Mouse (Mus musculus): ENCODE data around the gene Hmx3. TPM values are rescaled to one million over a fixed set of nuclear protein-coding genes. Genes with fewer than 3 reads are reported as not detected.

Gene Hmx3
- not detected in 2 replicates for polyA plus RNA-seq (2016; fragmentation: Nextera tagmentation; extraction: Ambion mirVana)

DNA sequence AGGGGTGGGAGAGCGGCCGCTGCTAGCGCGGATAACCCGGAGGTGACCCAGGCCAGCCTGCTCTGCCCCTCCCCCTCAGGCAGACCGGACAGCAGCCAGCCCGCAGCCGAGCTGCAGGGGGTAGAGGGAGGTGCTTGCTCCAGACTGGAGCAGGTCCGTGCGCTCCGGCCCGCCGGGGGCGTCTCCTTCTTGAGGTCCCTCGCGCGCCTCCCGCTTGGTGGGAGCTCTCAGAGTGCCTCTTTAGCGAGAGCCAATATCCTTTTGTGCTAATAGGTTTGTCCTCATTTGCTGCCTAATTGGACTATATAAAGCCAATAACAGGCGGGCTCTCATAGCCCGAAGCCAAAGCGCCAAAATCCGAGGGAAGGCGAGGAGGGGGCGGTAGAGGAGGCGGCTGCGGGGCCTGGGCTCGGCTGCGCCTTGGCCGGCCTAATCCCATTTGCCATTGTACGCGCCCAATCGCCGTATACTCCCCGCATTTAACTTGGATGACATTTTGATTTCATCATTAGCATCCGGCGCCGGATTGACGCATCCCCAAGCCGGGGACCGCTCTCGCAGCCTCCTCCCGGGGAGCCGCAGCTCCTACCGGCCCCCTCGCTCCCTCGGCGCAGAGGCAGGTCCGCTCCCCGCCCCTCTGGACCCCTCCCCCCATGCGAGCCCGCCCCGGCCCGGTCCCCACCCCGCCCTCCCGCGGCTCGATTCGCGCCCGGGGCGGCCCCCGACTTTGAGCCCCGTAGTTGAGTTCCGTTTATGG is at the start of gene Hmx3:
Gene Hmx3 (plus strand): TSS at position 753 of the 757 bp plus-strand sequence.
- peak within 1 kb of the TSS; percentile 76 for H3K27ac ChIP-seq (replicated peaks)
- H3K4me3 ChIP-seq, result peak within 1 kb of the TSS; percentile 63
- peak; percentile 80 for DNase-seq (ENCODE audit: low spot score)
- H3K9me3 ChIP-seq (replicated peaks), result no peaks in the 10 kb centered on the region
- WGBS, result under 1% methylated on average over 65 of the region's 65 CpGs
- no peaks in the 10 kb centered on the region for H3K36me3 ChIP-seq
- H3K27me3 ChIP-seq (ENCODE audit: low read depth, poor library complexity, severe bottlenecking), result peaks cover 100% of the 10 kb centered on the region
- H3K4me1 ChIP-seq, result peaks cover 42% of the 10 kb centered on the region

DNA sequence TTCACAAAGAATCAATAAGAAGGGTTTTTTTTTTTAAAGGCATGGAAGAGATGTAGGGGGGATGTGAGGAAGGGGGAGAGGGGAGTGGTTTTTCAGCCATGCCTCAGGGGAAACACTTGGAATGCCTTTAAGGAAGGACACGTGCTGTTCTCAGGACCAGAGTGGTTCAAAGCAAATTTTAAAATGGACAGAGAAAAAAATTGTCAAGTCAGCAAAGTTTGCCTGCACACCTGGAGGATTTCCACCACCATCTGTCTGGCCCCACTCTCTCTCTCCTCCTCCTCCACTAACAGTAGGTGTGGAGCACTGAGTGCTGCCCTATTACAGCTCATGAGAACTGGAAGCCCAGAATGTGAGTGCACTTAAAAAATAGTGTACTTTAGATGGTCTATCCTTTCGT is 38.9 kb upstream of the Hmx3 start:
- H3K4me1 ChIP-seq, result no peaks in the 10 kb centered on the region
- no peak overlapping the region for H3K4me3 ChIP-seq
- 79% methylated on average over 2 of the region's 2 CpGs for WGBS
- no peaks in the 10 kb centered on the region for H3K9me3 ChIP-seq (replicated peaks)
- no peak overlapping the region for H3K27ac ChIP-seq (replicated peaks)
- H3K27me3 ChIP-seq (ENCODE audit: low read depth, poor library complexity, severe bottlenecking), result no peaks in the 10 kb centered on the region
- no peak for DNase-seq (ENCODE audit: low spot score)
- H3K36me3 ChIP-seq, result no peaks in the 10 kb centered on the region

DNA sequence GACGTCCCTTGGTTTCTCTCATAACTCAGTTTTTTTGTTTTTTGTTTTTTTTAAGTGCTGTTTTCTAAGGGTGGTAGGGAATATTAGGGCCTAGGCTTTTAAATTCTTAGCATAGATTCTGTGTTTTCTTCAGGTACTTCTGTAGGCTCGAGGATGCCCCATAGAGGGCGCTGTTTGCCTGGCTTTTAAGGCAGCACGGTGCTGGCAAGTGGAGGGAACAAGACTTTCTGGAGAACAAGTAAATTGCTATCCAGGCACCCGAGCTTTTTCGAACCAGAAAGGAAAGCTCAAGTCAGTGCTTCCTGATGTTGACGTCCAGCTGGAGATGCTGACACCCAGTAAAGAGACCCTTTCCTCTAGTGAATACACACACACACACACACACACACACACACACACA is 2.7 kb upstream of the Hmx3 start:
- 0% methylated on average over 7 of the region's 7 CpGs for WGBS
- Histone ChIP-seq H3K36me3 (no peaks in the 10 kb centered on the region), H3K27ac (replicated peaks) (no peak overlapping the region), H3K4me3 (no peak overlapping the region), H3K27me3 (ENCODE audit: low read depth, poor library complexity, severe bottlenecking) (peaks cover 86% of the 10 kb centered on the region), H3K4me1 (peaks cover 42% of the 10 kb centered on the region), H3K9me3 (replicated peaks) (no peaks in the 10 kb centered on the region)
- DNase-seq (ENCODE audit: low spot score), result peak; percentile 86

DNA sequence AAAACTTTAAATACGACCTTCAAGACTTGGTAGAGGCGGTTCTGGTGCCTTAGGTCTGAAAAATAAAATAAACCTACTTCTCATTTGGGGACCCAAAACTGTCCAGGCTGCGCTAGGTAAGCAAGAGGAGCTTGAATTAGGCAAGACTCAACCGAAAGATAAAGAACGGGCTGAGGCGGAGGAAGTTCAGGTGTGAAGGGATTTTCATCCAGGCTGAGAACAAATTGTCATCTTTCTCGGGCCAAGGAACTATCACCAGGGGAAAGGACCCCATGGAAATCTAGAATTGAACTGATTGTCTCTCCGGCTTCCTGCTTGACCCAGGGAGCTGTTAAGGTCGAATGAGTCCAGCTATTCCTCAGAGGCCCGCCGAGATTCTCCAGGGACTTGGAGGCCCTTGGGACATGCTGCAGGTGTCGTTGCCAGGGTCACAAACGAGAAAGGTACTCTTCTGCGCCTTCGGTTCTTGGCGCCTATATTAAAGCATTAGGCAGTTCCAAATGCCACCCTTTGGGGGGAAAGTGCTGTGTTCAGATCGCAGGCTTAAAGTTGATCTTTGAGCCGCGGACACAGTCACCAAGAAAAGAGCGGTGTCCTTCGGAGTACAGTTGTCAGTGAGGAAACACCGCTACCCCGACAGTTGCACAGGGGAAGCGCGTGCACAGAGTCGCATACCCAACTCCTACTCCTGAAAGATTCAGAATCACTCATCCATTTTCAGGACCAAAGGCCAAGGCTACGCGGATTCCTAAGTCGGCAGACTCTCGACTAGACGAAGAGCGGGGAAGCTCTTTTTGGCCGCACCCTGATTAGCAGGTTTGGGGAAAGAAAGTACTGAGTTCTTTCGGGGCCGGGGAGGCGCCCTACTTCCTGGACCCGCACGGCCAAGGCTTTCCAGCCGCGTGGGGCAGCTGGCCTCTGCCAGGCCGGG is 1.2 kb upstream of the Hmx3 start:
- 1% methylated on average over 41 of the region's 41 CpGs for WGBS
- no peak for DNase-seq (ENCODE audit: low spot score)
- peaks cover 99% of the 10 kb centered on the region for H3K27me3 ChIP-seq (ENCODE audit: low read depth, poor library complexity, severe bottlenecking)
- H3K4me3 ChIP-seq, result peak overlapping the region; percentile 63
- 0 out of 2 replicates have a peak overlapping the region, but pooled peaks have one; percentile 43 for H3K27ac ChIP-seq (replicated peaks)
- H3K9me3 ChIP-seq (replicated peaks), result no peaks in the 10 kb centered on the region
- peaks cover 42% of the 10 kb centered on the region for H3K4me1 ChIP-seq
- no peaks in the 10 kb centered on the region for H3K36me3 ChIP-seq

DNA sequence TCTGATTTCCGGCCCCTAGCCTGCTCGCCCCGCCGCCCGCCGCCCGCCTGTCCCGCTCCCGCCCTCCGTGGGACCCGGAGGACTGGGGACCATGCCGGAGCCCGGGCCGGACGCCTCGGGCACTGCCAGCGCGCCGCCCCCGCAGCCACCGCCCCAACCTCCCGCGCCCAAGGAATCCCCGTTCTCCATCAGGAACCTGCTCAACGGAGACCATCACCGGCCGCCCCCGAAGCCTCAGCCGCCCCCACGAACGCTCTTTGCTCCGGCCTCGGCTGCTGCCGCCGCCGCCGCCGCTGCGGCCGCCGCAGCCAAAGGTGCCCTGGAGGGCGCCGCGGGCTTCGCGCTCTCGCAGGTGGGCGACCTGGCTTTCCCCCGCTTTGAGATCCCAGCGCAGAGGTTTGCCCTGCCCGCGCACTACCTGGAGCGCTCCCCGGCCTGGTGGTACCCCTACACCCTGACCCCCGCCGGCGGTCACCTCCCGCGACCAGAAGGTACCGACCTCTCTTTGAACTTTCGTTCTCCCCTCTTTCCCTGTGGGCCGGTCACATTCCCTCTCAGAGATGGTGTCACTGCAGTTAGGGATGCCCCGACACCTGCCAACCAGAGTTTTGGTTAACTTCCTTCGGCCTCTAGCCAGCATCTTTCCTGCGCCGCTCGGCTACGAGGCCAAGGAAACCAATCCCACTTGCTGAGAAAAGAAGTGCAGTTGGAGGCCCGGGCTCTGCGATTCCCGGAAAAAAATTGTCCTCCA is 380 bp downstream of the Hmx3 start:
- Histone ChIP-seq H3K4me1 (peaks cover 42% of the 10 kb centered on the region), H3K9me3 (replicated peaks) (no peaks in the 10 kb centered on the region), H3K36me3 (no peaks in the 10 kb centered on the region), H3K4me3 (peak overlapping the region; percentile 63), H3K27ac (replicated peaks) (peak overlapping the region; percentile 76), H3K27me3 (ENCODE audit: low read depth, poor library complexity, severe bottlenecking) (peaks cover 100% of the 10 kb centered on the region)
- peak; percentile 67 for DNase-seq (ENCODE audit: low spot score)
- WGBS, result under 1% methylated on average over 67 of the region's 71 CpGs

DNA sequence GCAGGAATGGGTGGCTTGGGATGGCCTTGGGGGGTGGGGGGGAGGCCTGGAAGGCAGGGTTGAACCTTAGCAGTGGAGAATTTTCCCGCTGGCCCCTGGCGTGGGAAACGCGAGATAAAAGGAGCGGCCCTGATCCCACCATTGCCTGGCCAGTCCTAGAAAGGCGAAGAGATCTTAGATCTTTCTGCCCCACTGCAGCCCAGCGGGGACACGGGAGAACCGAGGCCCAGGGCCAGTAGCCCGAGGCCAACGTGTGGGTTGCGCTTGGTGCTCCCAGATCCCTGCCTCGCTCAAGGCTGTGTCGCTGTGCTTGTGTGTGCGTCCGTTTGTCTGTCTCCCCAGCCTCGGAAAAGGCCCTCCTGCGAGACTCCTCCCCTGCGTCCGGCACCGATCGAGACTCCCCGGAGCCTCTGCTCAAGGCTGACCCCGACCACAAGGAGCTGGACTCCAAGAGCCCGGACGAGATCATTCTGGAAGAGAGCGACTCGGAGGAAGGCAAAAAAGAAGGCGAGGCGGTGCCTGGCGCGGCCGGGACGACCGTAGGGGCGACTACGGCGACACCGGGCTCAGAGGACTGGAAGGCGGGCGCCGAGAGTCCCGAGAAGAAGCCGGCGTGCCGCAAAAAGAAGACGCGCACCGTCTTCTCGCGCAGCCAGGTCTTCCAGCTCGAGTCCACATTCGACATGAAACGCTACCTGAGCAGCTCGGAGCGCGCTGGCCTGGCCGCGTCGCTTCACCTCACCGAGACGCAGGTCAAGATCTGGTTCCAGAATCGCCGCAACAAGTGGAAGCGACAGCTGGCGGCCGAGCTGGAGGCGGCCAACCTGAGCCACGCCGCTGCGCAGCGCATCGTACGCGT is 1.2 kb downstream of the Hmx3 start:
- DNase-seq (ENCODE audit: low spot score), result peak; percentile 76
- WGBS, result under 1% methylated on average over 75 of the region's 75 CpGs
- Histone ChIP-seq H3K36me3 (no peaks in the 10 kb centered on the region), H3K4me1 (peaks cover 42% of the 10 kb centered on the region), H3K27me3 (ENCODE audit: low read depth, poor library complexity, severe bottlenecking) (peaks cover 100% of the 10 kb centered on the region), H3K9me3 (replicated peaks) (no peaks in the 10 kb centered on the region), H3K4me3 (peak overlapping the region; percentile 63), H3K27ac (replicated peaks) (no peak overlapping the region; the same call in 1 of the 2 replicates)

DNA sequence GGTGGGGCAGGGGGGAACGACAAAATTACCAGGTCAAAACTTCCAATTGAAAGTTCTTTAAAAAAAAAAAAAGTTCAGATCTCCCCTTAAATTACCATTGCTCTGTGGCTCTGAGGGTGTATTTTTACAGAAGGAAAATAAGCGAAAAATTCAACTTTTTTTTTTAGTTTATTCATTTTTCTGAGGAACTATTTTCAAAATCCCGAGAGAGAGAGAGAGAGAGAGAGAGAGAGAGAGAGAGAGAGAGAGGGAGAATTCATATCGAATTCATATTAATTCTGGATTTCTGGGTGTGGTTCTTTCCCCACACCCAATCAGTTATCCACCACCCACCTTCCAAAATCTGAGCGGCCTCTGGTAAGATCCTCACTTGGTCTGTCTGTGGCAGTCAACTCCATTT is 2.2 kb downstream of the Hmx3 start:
- Histone ChIP-seq H3K9me3 (replicated peaks) (no peaks in the 10 kb centered on the region), H3K4me3 (no peak overlapping the region), H3K27me3 (ENCODE audit: low read depth, poor library complexity, severe bottlenecking) (peaks cover 100% of the 10 kb centered on the region), H3K36me3 (no peaks in the 10 kb centered on the region), H3K27ac (replicated peaks) (no peak overlapping the region), H3K4me1 (peaks cover 42% of the 10 kb centered on the region)
- no peak for DNase-seq (ENCODE audit: low spot score)
- 3% methylated on average over 5 of the region's 5 CpGs for WGBS

DNA sequence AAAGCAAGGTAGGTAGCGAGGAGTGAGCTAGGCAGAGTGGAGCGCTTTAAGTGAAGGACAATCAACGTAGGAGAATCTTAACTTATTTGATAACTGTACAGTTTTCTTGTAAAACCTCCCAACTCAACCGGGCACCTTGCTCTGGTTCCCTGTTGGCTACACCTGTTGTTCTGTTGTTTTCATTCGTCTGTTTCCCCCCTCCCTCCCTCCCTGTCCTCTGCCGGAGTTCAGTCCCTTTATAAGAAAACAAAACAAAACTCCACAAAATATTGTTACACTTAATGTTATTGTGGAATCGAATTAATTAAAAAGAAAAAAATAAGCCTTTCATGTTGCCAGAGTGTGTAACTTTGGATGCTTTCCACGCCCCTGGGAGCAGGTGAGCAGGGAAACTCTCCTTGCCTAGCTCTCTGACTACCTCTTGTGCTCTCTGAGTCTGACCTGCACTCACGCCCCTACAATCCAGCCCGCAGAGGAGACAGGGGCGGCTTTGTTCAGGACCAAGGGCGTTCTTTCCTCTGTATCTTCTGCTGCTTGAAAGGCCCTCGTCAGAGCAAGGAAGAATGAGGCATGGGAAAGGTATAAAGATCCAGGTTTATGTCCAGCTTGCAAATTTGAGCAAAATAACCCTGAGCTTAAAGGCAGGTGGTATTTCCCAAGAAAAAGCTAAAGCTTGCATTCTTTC is 3.2 kb downstream of the Hmx3 start:
- H3K27ac ChIP-seq (replicated peaks), result no peak overlapping the region
- H3K9me3 ChIP-seq (replicated peaks), result no peaks in the 10 kb centered on the region
- peak; percentile 31 for DNase-seq (ENCODE audit: low spot score)
- H3K4me1 ChIP-seq, result peaks cover 36% of the 10 kb centered on the region
- H3K27me3 ChIP-seq (ENCODE audit: low read depth, poor library complexity, severe bottlenecking), result peaks cover 100% of the 10 kb centered on the region
- H3K36me3 ChIP-seq, result no peaks in the 10 kb centered on the region
- H3K4me3 ChIP-seq, result no peak overlapping the region
- WGBS, result under 1% methylated on average over 13 of the region's 13 CpGs

DNA sequence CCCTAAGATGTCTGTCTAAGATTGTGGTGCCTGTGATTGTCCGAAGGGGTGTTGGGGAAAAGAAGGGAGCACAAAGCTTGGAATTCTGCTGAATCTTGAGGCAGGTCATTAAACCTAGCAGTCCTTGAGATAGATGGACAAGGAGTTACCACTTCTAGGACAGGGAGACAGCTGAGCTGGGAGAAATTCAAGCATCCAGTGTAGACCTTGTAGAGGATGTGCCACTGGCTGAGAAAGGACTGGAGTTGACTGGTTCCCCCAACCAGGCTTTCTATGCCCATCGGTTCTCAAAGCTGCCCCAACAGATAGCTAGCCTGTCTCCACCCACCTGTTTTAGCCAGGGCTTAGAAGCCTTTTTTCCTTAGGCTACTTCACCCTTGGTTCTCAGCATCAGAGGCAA is 3.8 kb downstream of the Hmx3 start:
- Histone ChIP-seq H3K9me3 (replicated peaks) (no peaks in the 10 kb centered on the region), H3K36me3 (no peaks in the 10 kb centered on the region), H3K4me1 (peaks cover 32% of the 10 kb centered on the region), H3K27ac (replicated peaks) (no peak overlapping the region), H3K27me3 (ENCODE audit: low read depth, poor library complexity, severe bottlenecking) (peaks cover 100% of the 10 kb centered on the region), H3K4me3 (no peak overlapping the region)
- 3% methylated on average over 2 of the region's 2 CpGs for WGBS
- DNase-seq (ENCODE audit: low spot score), result peak; percentile 36

DNA sequence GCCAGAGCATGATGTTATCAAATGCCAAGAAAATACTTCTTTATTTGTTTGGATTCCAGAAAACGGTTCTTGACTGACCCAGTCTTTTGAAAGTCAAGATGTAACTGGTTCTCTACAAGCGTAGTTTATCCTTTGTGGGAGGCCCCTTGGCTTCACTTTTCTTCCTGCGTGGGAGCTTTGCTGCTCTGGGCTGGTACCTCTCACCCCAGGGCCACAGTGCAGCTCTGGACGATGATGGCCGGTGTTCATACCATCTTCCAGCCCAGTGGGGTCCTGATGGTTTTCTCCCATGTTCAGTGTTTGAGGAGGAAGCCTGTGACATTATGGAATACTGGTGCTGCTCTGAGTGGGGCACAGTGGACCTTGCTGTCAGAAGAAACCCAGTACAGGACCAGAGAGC is 4.8 kb downstream of the Hmx3 start:
- H3K9me3 ChIP-seq (replicated peaks), result no peaks in the 10 kb centered on the region
- no peak overlapping the region for H3K27ac ChIP-seq (replicated peaks)
- peaks cover 100% of the 10 kb centered on the region for H3K27me3 ChIP-seq (ENCODE audit: low read depth, poor library complexity, severe bottlenecking)
- no peaks in the 10 kb centered on the region for H3K36me3 ChIP-seq
- no peak overlapping the region for H3K4me3 ChIP-seq
- H3K4me1 ChIP-seq, result peaks cover 27% of the 10 kb centered on the region
- WGBS, result 2% methylated on average over 5 of the region's 5 CpGs
- peak; percentile 30 for DNase-seq (ENCODE audit: low spot score)

DNA sequence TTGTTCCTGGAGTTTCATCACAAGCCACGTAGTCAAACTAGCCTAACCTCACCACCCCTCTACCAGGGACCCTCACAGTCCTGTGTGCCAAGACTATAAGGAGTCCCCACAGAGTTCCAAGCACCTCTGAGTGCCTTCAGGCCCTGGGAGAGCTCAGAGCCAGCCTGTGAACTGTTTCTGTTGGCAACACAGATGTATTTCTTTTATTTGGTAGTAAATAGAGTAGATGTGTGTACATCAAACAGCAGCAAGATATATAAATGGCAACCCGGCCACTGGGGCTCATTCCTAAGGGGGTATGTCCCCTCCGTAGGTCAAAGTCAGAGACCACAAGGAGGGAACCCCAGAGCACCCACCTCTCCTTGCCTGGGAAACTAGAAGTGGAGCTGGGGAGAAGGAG is 5.8 kb downstream of the Hmx3 start, which contains the start of gene Hmx2:
Gene Hmx2 (plus strand): TSS at position 301 of the 400 bp plus-strand sequence.
- DNase-seq (ENCODE audit: low spot score), result no peak
- no peaks in the 10 kb centered on the region for H3K36me3 ChIP-seq
- peaks cover 25% of the 10 kb centered on the region for H3K4me1 ChIP-seq
- peaks cover 100% of the 10 kb centered on the region for H3K27me3 ChIP-seq (ENCODE audit: low read depth, poor library complexity, severe bottlenecking)
- WGBS, result 3% methylated on average over 3 of the region's 3 CpGs
- H3K27ac ChIP-seq (replicated peaks), result no peak within 1 kb of the TSS
- H3K9me3 ChIP-seq (replicated peaks), result no peaks in the 10 kb centered on the region
- no peak within 1 kb of the TSS for H3K4me3 ChIP-seq
